Mouse (Mus musculus): Measurements from ENCODE around the gene Ces4a.
"Not testable (repeated sequence)": the region's sequence is repeated elsewhere in the genome, so short reads cannot be mapped to it uniquely, and the experiment has no call there.

Gene Ces4a

GRCm38 (mm10) chr8:105170041-105170380 is 38.4 kb downstream of the Ces4a start:
- no peak for DNase-seq (ENCODE audit: low spot score)

- DNase-seq (ENCODE audit: low spot score): peak; percentile 97
Measured at GRCm38 (mm10) chr8:105170381-105171115, 38.9 kb downstream of the Ces4a start, which contains the start of gene Cbfb. Cbfb (plus strand) TSS chr8:105170674.

DNA sequence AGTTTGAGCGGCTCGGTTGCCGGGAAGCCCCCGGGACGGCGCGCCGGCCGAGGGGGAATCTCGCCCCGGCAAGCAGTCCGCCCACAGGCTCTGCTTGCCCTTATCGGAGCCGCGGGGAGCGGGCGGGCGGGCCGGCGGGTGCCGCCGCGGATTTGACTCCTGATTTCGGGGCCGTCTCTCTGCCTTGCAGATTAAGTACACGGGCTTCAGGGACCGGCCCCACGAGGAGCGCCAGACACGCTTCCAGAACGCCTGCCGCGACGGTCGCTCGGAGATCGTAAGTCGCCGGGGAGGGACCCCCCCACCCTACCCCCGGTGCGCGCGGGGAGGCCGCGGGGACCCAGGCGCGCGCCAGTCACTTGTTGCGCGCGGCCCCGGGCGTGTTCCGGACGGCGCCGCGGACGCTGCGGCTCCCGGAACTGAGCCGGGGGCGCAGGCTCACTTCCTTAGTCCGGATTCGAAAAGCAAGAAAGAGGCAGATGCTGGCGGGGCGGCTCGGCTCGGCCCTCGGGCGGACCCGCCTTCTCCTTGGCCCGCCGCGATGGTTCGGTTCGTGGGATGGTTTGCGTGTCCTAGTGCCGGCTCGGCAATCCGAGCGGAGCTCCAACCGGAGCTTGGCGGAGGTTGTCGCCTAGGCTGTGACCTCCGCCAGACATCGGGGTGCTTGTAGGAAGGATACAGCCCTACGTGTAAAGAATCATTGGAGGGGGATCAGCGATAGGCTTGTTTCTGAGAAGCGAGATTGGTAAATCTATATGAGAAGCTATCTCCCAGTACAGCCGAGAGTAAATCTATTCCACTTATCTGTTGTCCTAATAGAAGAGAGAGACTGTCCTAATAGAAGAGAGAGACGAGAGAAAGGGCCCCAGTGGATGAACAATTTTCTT is 39.8 kb downstream of the Ces4a start:
- peak; percentile 58 for DNase-seq (ENCODE audit: low spot score)

GRCm38 (mm10) chr8:105172003-105172362 is 40.4 kb downstream of the Ces4a start:
- DNase-seq (ENCODE audit: low spot score): no peak

GRCm38 (mm10) chr8:105175287-105175686 is 43.7 kb downstream of the Ces4a start:
- not testable (repeated sequence) for DNase-seq (ENCODE audit: low spot score)

GRCm38 (mm10) chr8:105178211-105178800 is 46.7 kb downstream of the Ces4a start:
- no peak for DNase-seq (ENCODE audit: low spot score)

DNA sequence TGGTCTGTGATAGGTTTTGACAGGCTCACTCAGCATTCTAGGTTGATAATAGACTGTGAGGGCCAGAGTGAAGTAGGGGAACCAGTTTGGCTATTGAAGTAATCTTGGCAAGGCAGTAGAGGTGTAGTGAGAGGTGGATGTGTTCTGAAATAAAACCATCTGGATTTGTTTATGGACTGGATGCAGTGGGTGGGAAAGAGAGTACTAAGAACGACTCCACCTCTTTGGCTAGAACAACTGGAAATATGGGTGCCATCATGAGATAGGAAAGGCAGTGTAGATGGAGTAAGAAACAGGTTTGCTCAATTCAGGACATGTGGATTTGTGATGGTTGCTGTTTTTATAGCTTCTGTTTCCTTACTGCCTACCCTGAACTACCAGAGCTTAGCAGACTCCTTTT is 50.6 kb downstream of the Ces4a start:
- DNase-seq (ENCODE audit: low spot score): no peak

GRCm38 (mm10) chr8:105186467-105187005 is 54.9 kb downstream of the Ces4a start:
- no peak for DNase-seq (ENCODE audit: low spot score)

DNA sequence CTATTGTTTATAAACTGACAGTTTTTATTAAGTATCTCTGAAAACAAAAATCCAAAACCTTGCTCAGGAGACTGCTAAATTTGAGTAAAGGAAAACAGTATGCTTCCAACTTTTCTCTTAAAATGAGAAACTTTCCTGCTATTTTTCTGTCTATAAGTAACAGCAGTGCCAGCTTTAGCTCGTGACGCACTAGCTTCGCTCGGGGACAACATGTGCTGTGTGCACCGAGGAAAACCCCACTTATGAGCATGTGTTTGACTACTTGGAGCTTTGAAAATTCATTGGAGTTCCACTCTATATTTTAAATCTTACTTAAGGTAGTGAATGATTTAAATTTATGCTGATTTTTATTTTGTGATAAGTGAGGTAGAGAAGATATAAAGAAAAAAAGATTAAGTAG is 60.6 kb downstream of the Ces4a start:
- DNase-seq (ENCODE audit: low spot score): no peak

All from lung, postnatal 25 days (tissue).